Mouse (Mus musculus) layer of hippocampus, postnatal 14 days (tissue): Measurements from ENCODE around the gene Shld1. TPM values are rescaled to one million over a fixed set of nuclear protein-coding genes. Genes with fewer than 3 reads are reported as not detected.

Source experiments
- DNase-seq, 2 experiments: peaks; one replicate each; pipeline ENCODE4 v3.0.0; 2021 to 2022; ENCODE audit warnings: low spot score in 2 of 2, mixed read lengths in 1 of 2
- long read RNA-seq, 2 experiments: library from polyadenylated mRNA; stranded (forward); transcript quantifications; one replicate each; pipeline ENCODE4 v2.0.0; 2021
- total RNA-seq, 2 experiments: library from RNA; stranded (reverse); gene quantifications; 2 replicates each; pipeline ENCODE4 v1.2.3; 2021

The Shld1 gene
- 1 to 10 TPM; 9.1 to 9.7 TPM for total RNA-seq
- long read RNA-seq, experiment 1, partial matches to known transcripts: 2 of 10 reads
- long read RNA-seq, experiment 1, other reads (novel, unspliced or antisense): 4 of 10 reads
- long read RNA-seq, experiment 2, transcript Shld1-201 (3 exons, 1,076 nt): major isoform, 5 of 16 reads
- long read RNA-seq, experiment 2, partial matches to known transcripts: 4 of 16 reads
- long read RNA-seq, experiment 2, other reads (novel, unspliced or antisense): 6 of 16 reads

GRCm38 (mm10) chr2:132686756-132687737 lies at the start of gene Shld1:
TSS of gene Shld1 (plus strand) at chr2:132686931.
- DNase-seq: peak; percentile 87 to 95

GRCm38 (mm10) chr2:132638306-132638705 lies 48.4 kb upstream of the Shld1 start:
- DNase-seq: no peak

- DNase-seq: no peak
Measured at GRCm38 (mm10) chr2:132639337-132639736, 47.4 kb upstream of the Shld1 start.

GRCm38 (mm10) chr2:132641196-132641595 lies 45.5 kb upstream of the Shld1 start:
- DNase-seq: no peak

GRCm38 (mm10) chr2:132643161-132643560 lies 43.6 kb upstream of the Shld1 start:
- no peak for DNase-seq

- DNase-seq: no peak
Measured at GRCm38 (mm10) chr2:132646856-132647745, 39.6 kb upstream of the Shld1 start.

- DNase-seq: no peak
Measured at GRCm38 (mm10) chr2:132649352-132649870, 37.3 kb upstream of the Shld1 start.

GRCm38 (mm10) chr2:132650546-132650945 lies 36.2 kb upstream of the Shld1 start:
- no peak for DNase-seq

- DNase-seq: no peak
Measured at GRCm38 (mm10) chr2:132652476-132652875, 34.3 kb upstream of the Shld1 start.

- no peak for DNase-seq
Measured at GRCm38 (mm10) chr2:132654834-132655495, 31.8 kb upstream of the Shld1 start.

- DNase-seq: no peak
Measured at GRCm38 (mm10) chr2:132657186-132657585, 29.5 kb upstream of the Shld1 start.

GRCm38 (mm10) chr2:132658412-132659120 lies 28.2 kb upstream of the Shld1 start:
- no peak for DNase-seq

- DNase-seq: no peak
Measured at GRCm38 (mm10) chr2:132669091-132669490, 17.6 kb upstream of the Shld1 start.

- no peak for DNase-seq
Measured at GRCm38 (mm10) chr2:132670290-132670689, 16.4 kb upstream of the Shld1 start.

GRCm38 (mm10) chr2:132672121-132672520 lies 14.6 kb upstream of the Shld1 start:
- no peak for DNase-seq

- no peak for DNase-seq
Measured at GRCm38 (mm10) chr2:132676111-132676510, 10.6 kb upstream of the Shld1 start.

- no peak for DNase-seq
Measured at GRCm38 (mm10) chr2:132685001-132685400, 1.7 kb upstream of the Shld1 start.

- no peak for DNase-seq
Measured at GRCm38 (mm10) chr2:132688611-132689021, 1.9 kb downstream of the Shld1 start.

- DNase-seq: no peak
Measured at GRCm38 (mm10) chr2:132689188-132689568, 2.4 kb downstream of the Shld1 start.
